Mouse (Mus musculus): ENCODE data around the gene Asah2.
"Not testable (repeated sequence)": the region's sequence is repeated elsewhere in the genome, so short reads cannot be mapped to it uniquely, and the experiment has no call there.

Gene Asah2

GRCm38 (mm10) chr19:32107771-32108306 is at the start of gene Asah2:
Gene Asah2 (minus strand): TSS chr19:32108211.
- peak; percentile 43 to 48 for DNase-seq

GRCm38 (mm10) chr19:32157045-32157444 is 49.0 kb upstream of the Asah2 start:
- no peak for DNase-seq

- DNase-seq, result no peak
These were observed 44.5 kb upstream of the Asah2 start for GRCm38 (mm10) chr19:32152529-32152928.

- DNase-seq, result no peak
These were observed 40.7 kb upstream of the Asah2 start for GRCm38 (mm10) chr19:32148710-32149109.

GRCm38 (mm10) chr19:32142383-32142782 is 34.4 kb upstream of the Asah2 start:
- DNase-seq, result no peak

- DNase-seq, result no peak
These were observed 30.5 kb upstream of the Asah2 start for GRCm38 (mm10) chr19:32138361-32139088.

GRCm38 (mm10) chr19:32137904-32138303 is 29.9 kb upstream of the Asah2 start:
- DNase-seq, result no peak

- no peak for DNase-seq
These were observed 29.0 kb upstream of the Asah2 start for GRCm38 (mm10) chr19:32136888-32137625.

- DNase-seq, result not testable (repeated sequence)
These were observed 23.9 kb upstream of the Asah2 start for GRCm38 (mm10) chr19:32131707-32132488.

- DNase-seq, result no peak
These were observed 21.3 kb upstream of the Asah2 start for GRCm38 (mm10) chr19:32129281-32129680.

- DNase-seq, result peak; percentile 19 to 25
These were observed 19.3 kb upstream of the Asah2 start for GRCm38 (mm10) chr19:32127180-32127850.

- no peak for DNase-seq
These were observed 16.1 kb upstream of the Asah2 start for GRCm38 (mm10) chr19:32124155-32124554.

- DNase-seq, result no peak
These were observed 15.2 kb upstream of the Asah2 start for GRCm38 (mm10) chr19:32123196-32123595.

- no peak for DNase-seq
These were observed 12.8 kb upstream of the Asah2 start for GRCm38 (mm10) chr19:32120798-32121197.

GRCm38 (mm10) chr19:32119666-32120065 is 11.7 kb upstream of the Asah2 start:
- DNase-seq, result no peak

- no peak for DNase-seq
These were observed 10.5 kb upstream of the Asah2 start for GRCm38 (mm10) chr19:32118496-32118895.

- DNase-seq, result no peak
These were observed 9.5 kb upstream of the Asah2 start for GRCm38 (mm10) chr19:32117484-32118018.

- no peak for DNase-seq
These were observed 4.1 kb upstream of the Asah2 start for GRCm38 (mm10) chr19:32111866-32112790.

- no peak for DNase-seq
These were observed 1.3 kb downstream of the Asah2 start for GRCm38 (mm10) chr19:32106750-32107149.

- DNase-seq, result peak; percentile 17 to 23
These were observed 3.8 kb downstream of the Asah2 start for GRCm38 (mm10) chr19:32104217-32104616.

- DNase-seq, result peak in 1 of 2 experiments; percentile 11
These were observed 5.1 kb downstream of the Asah2 start for GRCm38 (mm10) chr19:32102976-32103300.
